Mouse (Mus musculus) lung, postnatal 10 days (tissue): ENCODE measurements around the gene Kcnq1.
A peak's percentile ranks its signal among the peaks of the same experiment; 100 is the strongest.

Experiments used
- DNase-seq: peaks from one replicate; pipeline ENCODE4 v3.0.0; 2021

Kcnq1 gene

DNA sequence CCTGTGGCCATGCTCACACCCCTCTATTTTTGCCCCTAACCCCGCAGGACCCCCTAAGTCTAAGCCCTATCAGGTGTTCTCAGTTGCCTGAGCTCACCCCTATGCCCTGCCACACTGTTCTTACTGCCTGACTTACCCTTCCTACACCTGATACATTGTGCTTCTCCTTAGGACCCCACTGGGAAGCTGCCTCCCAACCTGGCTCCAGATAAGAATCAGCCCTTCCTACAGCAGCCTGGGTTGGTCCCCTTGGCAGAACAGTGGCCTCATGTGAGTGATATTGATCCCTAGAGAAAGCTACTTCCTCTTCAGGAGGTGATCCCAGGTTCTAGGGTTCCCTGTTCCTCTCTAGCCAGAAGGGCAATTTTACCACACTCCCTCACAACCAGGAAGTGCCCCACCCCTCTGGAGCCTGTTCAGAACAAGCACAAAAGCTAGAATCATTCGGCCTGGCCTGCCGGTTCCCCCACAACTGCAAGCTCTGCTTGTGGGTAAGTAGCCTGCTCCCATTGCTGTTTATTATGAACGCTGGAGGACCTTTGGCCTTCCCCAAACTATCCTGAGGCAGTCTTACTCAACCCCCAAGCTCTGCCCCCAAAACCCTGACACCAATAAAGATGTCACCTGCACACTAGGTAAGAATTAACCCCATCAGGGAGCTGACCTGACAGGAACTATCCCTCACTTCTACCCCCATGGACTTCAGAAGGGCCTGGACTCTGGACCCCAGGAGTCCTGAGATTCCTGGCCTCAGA lies 367.4 kb downstream of the Kcnq1 start, which contains the start of gene Slc22a18:
TSS of gene Slc22a18 (plus strand) at position 390 of the 755 bp plus-strand sequence.
- peak; percentile 73 for DNase-seq

DNA sequence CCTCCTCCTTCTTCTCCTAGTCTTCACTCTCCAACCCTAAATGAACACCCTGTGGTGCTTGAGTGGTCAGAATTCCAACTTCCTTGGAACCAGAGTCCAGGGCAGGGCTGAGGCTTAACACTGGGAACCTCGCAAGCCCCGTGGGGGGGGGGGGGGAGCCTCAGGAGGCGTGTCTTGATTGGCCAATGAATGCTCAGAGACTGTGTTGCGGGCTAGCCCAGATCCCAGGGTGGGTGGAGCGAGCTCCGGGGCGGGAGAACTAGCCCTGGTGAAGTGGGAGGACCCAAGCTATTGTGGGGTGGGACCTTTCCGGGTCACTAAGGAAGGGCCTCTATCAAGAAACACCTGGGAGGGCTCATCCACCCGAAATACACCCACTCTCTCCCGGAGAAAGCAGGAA lies 368.6 kb downstream of the Kcnq1 start:
- no peak for DNase-seq

DNA sequence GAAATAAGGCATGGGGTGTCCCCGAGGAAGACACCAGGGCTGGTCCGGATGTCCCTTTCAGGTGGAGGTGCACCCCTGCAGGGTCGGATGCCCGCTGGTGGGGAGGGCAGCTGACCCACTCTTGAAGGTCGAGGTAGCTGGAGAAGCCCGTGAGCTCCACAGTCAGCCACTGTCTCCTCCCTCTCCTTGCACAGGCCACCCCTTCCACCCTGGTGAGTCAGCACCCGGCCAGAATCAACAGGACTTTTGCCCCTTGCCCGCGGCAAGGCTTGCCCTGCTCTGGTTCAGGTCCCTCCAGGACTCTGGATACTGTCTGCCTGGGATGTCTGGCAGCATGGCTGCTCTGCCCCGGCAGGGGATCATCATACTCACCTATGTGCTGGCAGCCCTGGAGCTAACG lies 369.7 kb downstream of the Kcnq1 start:
- DNase-seq, result no peak
